Mouse (Mus musculus): Measurements from ENCODE around the gene Trio.

DNA sequence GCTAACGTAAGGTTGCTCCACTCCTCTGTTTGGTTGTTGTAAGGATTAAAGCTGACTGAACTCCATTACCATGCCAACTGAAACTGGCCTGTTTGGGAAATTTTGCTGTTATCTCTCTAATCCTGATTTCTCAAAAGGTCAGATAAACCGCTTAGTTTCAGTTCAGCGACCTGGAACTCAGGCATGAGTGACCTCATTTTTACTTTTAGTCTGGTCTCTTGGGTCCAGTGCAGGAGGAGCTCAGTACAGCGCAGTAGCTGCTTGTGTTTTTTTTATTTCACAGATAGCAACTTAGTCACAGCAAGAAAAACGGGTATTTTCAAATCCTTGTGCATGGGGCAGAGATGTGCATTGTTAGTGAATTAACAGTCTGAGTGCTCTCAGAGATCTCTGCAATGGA, 31.9 kb upstream of the Trio start:
- TF ChIP-seq CTCF (IDR thresholded peaks at IDR 0.05; ENCODE audit: low read depth) (no peak), EP300 (IDR thresholded peaks at IDR 0.05; ENCODE audit: low read depth) (no peak)

Measured in liver, postnatal 0 days (tissue).